Mouse (Mus musculus) gastrocnemius, adult 2 months (tissue): ENCODE results near the gene Plbd2. TPM values are rescaled to one million over a fixed set of nuclear protein-coding genes. Genes with fewer than 3 reads are reported as not detected.
"Not testable (repeated sequence)": the region's sequence is repeated elsewhere in the genome, so short reads cannot be mapped to it uniquely, and the experiment has no call there.

Experiments used
- DNase-seq: peaks from one replicate; pipeline ENCODE4 v3.0.0; 2022
- H3K27ac ChIP-seq: fragments of 200-600 bp; 2 replicates; pipeline ENCODE4 v1.8.1; 2022; ENCODE audit warnings: mild to moderate bottlenecking
- H3K4me3 ChIP-seq: fragments of 200-600 bp; 2 replicates; pipeline ENCODE4 v1.8.1; 2022; ENCODE audit warnings: mild to moderate bottlenecking, moderate library complexity
- CTCF ChIP-seq: fragments of 200-600 bp; IDR thresholded peaks from 2 replicates; pipeline ENCODE4 v1.8.1; 2022; ENCODE audit warnings: antibody characterized with exemption, mild to moderate bottlenecking, moderate library complexity
- intact Hi-C: fragments of 180-260 bp; cut with DNase I; formaldehyde crosslinking; loops from one replicate; pipeline ENCODE4 v1.15.1; 2025
- total RNA-seq, 2 experiments: library from RNA; stranded (reverse); gene quantifications; 2 replicates each; pipeline ENCODE4 v1.2.3; 2021

The Plbd2 gene
- total RNA-seq, 2 experiments from 2014 or later = 33.7 to 47.8 TPM

DNA sequence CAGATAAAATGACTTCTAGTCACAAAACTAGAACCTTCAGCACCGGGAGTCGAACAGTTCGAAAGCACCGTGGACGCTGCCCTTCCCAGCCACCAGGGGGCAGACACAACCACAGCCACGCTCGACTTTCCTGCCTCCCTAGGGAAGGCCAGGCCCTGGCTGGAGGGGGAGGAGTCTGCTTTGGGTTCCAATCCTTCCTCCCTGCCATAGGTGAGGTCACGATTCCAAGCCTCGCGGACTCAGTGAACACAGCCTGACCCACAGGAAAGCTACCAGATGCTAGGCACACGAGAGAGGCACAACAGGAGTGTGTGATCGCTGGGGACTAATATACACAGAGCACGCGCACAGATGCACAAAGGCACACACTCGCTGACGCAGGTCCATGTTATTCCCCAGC lies 1.9 kb upstream of the Plbd2 start:
- peak overlapping the region; percentile 68 for H3K27ac ChIP-seq
- intact Hi-C loops = loop anchor here (1.0 kb wide), 1 partner anchor 100 kb away; no protein-coding TSS in a partner anchor
- H3K4me3 ChIP-seq = peak overlapping the region; percentile 53
- DNase-seq = peak; percentile 89
- TF ChIP-seq CTCF = peak; percentile 99; the same call in 1 of the 2 replicates

GRCm38 (mm10) chr5:120502675-120503143 lies 716 bp downstream of the Plbd2 start:
- Histone ChIP-seq H3K4me3 (peak overlapping the region; percentile 71), H3K27ac (peak overlapping the region; percentile 95)
- no peak for DNase-seq
- no peak for TF ChIP-seq CTCF
- intact Hi-C loops = no loop called here

- TF ChIP-seq CTCF = no peak
- DNase-seq = no peak
- Histone ChIP-seq H3K27ac (peak overlapping the region; percentile 95), H3K4me3 (peak overlapping the region; percentile 71)
- intact Hi-C loops = no loop called here
Measured at GRCm38 (mm10) chr5:120502147-120502621, 1.2 kb downstream of the Plbd2 start.

- TF ChIP-seq CTCF = peak; percentile 40
- DNase-seq, H3K27ac ChIP-seq, H3K4me3 ChIP-seq, intact Hi-C loops: not testable (repeated sequence)
Measured at GRCm38 (mm10) chr5:120500609-120501008, 2.8 kb downstream of the Plbd2 start.

- H3K27ac ChIP-seq = no peak overlapping the region
- intact Hi-C loops = no loop called here
- H3K4me3 ChIP-seq = no peak overlapping the region
Measured at GRCm38 (mm10) chr5:120499202-120499601, 4.2 kb downstream of the Plbd2 start.

GRCm38 (mm10) chr5:120497071-120497470 lies 6.4 kb downstream of the Plbd2 start:
- no peak for TF ChIP-seq CTCF
- Histone ChIP-seq H3K27ac (no peak overlapping the region), H3K4me3 (no peak overlapping the region)
- intact Hi-C loops = no loop called here
- no peak for DNase-seq

More at GRCm38 (mm10) chr5:120499202-120499601, 4.2 kb downstream of the Plbd2 start:
- no peak for TF ChIP-seq CTCF
- no peak for DNase-seq

DNA sequence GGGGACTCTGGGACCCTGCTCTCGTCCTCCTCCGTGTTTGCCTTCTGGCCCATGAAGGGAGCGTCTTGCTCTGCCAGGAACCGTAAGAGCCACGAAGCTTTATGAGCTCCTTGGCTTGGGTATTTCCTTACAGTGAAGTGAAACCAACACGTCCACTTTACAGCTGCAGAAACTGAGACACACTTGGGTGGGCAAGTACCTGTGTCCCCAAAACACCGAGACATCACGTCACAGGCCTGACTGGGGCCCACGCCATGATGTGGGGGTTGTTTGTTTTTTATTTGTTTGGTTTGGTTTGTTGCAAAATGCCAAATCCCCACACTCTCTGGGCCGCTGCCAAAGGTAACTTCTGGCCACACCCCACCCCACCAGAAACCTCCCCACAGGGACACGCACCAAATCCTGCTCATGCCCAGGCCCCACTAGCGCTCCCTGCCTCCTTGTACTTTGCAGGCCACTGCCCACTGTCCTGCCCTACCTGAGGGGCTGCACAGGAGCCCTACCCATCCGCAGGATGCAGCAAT lies 7.7 kb downstream of the Plbd2 start:
- H3K4me3 ChIP-seq = peak overlapping the region; percentile 23; the same call in 1 of the 2 replicates
- H3K27ac ChIP-seq = peak overlapping the region; percentile 81
- DNase-seq = no peak
- no peak for TF ChIP-seq CTCF
- intact Hi-C loops = no loop called here

DNA sequence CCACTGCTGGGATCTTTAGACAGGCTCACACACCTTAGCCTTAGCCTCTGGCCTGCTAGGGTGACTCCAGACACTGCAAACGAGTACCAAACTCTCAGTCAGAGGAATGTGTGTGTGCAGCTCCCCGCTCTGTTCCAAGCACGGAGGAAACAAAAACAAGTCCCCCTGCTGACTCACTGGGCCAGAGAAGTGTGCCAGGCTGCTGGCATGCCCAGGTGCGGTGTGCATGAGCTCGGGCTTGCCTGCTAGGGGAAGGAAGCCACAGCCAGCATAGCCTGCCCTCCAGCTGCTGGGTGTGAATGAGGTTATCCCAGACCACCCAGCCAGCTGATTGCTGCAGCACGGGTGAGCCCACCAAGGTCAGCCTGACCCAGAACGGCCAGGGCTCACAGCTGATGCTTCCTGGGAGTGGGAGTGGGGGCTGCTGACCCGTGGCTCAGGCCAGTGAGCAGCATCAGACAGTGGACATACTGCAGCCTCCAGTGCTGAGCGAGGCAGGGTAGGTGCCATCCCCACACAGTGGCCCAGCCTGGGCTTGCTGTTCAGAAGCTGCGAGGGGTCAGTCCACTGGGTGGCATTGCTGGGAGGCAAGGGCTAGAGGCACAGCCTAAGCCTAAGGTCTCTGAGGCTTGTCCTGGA lies 8.2 kb downstream of the Plbd2 start:
- H3K4me3 ChIP-seq = peak overlapping the region; percentile 23
- peak; percentile 61 for DNase-seq
- peak overlapping the region; percentile 81 for H3K27ac ChIP-seq
- intact Hi-C loops = no loop called here
- no peak for TF ChIP-seq CTCF

GRCm38 (mm10) chr5:120493873-120494395 lies 9.5 kb downstream of the Plbd2 start:
- TF ChIP-seq CTCF = no peak
- H3K27ac ChIP-seq = peak overlapping the region; percentile 81
- no peak overlapping the region for H3K4me3 ChIP-seq
- no peak for DNase-seq
- intact Hi-C loops = no loop called here

GRCm38 (mm10) chr5:120493440-120493839 lies 10.0 kb downstream of the Plbd2 start:
- Histone ChIP-seq H3K27ac (peak overlapping the region; percentile 81), H3K4me3 (no peak overlapping the region)
- TF ChIP-seq CTCF = no peak
- intact Hi-C loops = no loop called here
- no peak for DNase-seq

- intact Hi-C loops = no loop called here
- Histone ChIP-seq H3K27ac (peak overlapping the region; percentile 40), H3K4me3 (no peak overlapping the region)
- TF ChIP-seq CTCF = peak; percentile 24; the same call in 1 of the 2 replicates
- no peak for DNase-seq
Measured at GRCm38 (mm10) chr5:120492437-120492836, 11.0 kb downstream of the Plbd2 start.

- peak overlapping the region; percentile 13; the same call in 1 of the 2 replicates for H3K4me3 ChIP-seq
- peak; percentile 73 for DNase-seq
- intact Hi-C loops = no loop called here
- TF ChIP-seq CTCF = no peak
- peak overlapping the region; percentile 81 for H3K27ac ChIP-seq
Measured at GRCm38 (mm10) chr5:120490679-120491192, 12.7 kb downstream of the Plbd2 start.

DNA sequence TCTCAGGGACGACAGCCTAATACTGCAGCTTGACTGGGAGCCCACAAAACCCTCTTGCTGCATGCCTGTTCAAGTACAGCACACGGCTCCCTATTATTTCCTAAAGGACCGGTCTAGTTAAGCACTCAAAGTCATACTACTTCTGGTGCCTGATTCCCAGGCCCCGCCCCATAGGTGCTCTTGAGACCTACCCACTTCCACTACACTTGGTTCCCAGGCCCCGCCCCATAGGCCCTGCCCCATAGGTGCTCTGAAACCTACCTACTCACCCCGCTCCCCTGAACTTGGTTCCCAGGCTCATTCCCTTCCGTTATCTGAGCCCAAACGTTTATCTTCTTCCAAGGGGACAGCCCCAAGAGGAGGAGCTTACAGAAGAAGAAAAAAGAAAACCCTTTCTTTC lies 15.6 kb downstream of the Plbd2 start:
- no peak for TF ChIP-seq CTCF
- no peak overlapping the region for H3K4me3 ChIP-seq
- intact Hi-C loops = no loop called here

More for the DNA sequence above, 15.6 kb downstream of the Plbd2 start:
- no peak overlapping the region for H3K27ac ChIP-seq
- no peak for DNase-seq
